Mouse (Mus musculus) kidney, postnatal 14 days (tissue): ENCODE data around the gene Pip4k2a.
"Not testable (repeated sequence)": the region's sequence is repeated elsewhere in the genome, so short reads cannot be mapped to it uniquely, and the experiment has no call there.

ENCODE experiments used
- DNase-seq: peaks from one replicate; pipeline ENCODE4 v3.0.0; 2022; ENCODE audit warnings: mixed read lengths

The Pip4k2a gene

GRCm38 (mm10) chr2:18921570-18922180 lies 76.3 kb downstream of the Pip4k2a start:
- no peak for DNase-seq

GRCm38 (mm10) chr2:18920461-18920877 lies 77.5 kb downstream of the Pip4k2a start:
- no peak for DNase-seq

- DNase-seq, result peak; percentile 26
These were observed 78.0 kb downstream of the Pip4k2a start for GRCm38 (mm10) chr2:18919797-18920354.

GRCm38 (mm10) chr2:18917838-18918237 lies 80.1 kb downstream of the Pip4k2a start:
- no peak for DNase-seq

- DNase-seq, result no peak
These were observed 80.6 kb downstream of the Pip4k2a start for GRCm38 (mm10) chr2:18917380-18917750.

- no peak for DNase-seq
These were observed 81.1 kb downstream of the Pip4k2a start for GRCm38 (mm10) chr2:18916615-18917379.

GRCm38 (mm10) chr2:18916042-18916407 lies 81.9 kb downstream of the Pip4k2a start:
- no peak for DNase-seq

GRCm38 (mm10) chr2:18915372-18916041 lies 82.4 kb downstream of the Pip4k2a start:
- peak; percentile 34 for DNase-seq

- DNase-seq, result no peak
These were observed 83.2 kb downstream of the Pip4k2a start for GRCm38 (mm10) chr2:18914750-18915149.

- no peak for DNase-seq
These were observed 84.3 kb downstream of the Pip4k2a start for GRCm38 (mm10) chr2:18913642-18914041.

- no peak for DNase-seq
These were observed 86.5 kb downstream of the Pip4k2a start for GRCm38 (mm10) chr2:18911251-18911934.

GRCm38 (mm10) chr2:18910209-18910608 lies 87.7 kb downstream of the Pip4k2a start:
- DNase-seq, result no peak

- DNase-seq, result peak; percentile 53
These were observed 88.2 kb downstream of the Pip4k2a start for GRCm38 (mm10) chr2:18909713-18910112.

- DNase-seq, result no peak
These were observed 90.7 kb downstream of the Pip4k2a start for GRCm38 (mm10) chr2:18907269-18907668.

GRCm38 (mm10) chr2:18906421-18907084 lies 91.4 kb downstream of the Pip4k2a start:
- no peak for DNase-seq

- DNase-seq, result no peak
These were observed 94.4 kb downstream of the Pip4k2a start for GRCm38 (mm10) chr2:18903301-18904068.

GRCm38 (mm10) chr2:18901133-18901532 lies 96.8 kb downstream of the Pip4k2a start:
- no peak for DNase-seq

GRCm38 (mm10) chr2:18900635-18901034 lies 97.3 kb downstream of the Pip4k2a start:
- no peak for DNase-seq

GRCm38 (mm10) chr2:18897742-18898256 lies 100.1 kb downstream of the Pip4k2a start:
- DNase-seq, result peak; percentile 56

- peak; percentile 58 for DNase-seq
These were observed 101.9 kb downstream of the Pip4k2a start for GRCm38 (mm10) chr2:18896015-18896414.

GRCm38 (mm10) chr2:18893336-18893735 lies 104.6 kb downstream of the Pip4k2a start:
- not testable (repeated sequence) for DNase-seq
